Mouse (Mus musculus) spleen, postnatal 4 days (tissue): Measurements from ENCODE around the gene Olfr676.
"Not testable (repeated sequence)": the region's sequence is repeated elsewhere in the genome, so short reads cannot be mapped to it uniquely, and the experiment has no call there.

Experiments
- DNase-seq, 2 experiments: peaks; one replicate each; pipeline ENCODE4 v3.0.0; 2022; ENCODE audit warnings: low spot score in 2 of 2

Gene Olfr676

GRCm38 (mm10) chr7:105032398-105032797 lies at the start of gene Olfr676:
Olfr676 (plus strand) TSS chr7:105032698.
- DNase-seq, result no peak

GRCm38 (mm10) chr7:105001929-105002328 lies 30.6 kb upstream of the Olfr676 start, which contains the start of gene Olfr672:
Olfr672 (minus strand) TSS chr7:105002029.
- no peak for DNase-seq

- DNase-seq, result no peak
These were observed 10.0 kb upstream of the Olfr676 start for GRCm38 (mm10) chr7:105022530-105022929.

GRCm38 (mm10) chr7:105028360-105028759 lies 4.1 kb upstream of the Olfr676 start, which contains the start of gene Olfr675:
Olfr675 (minus strand) TSS chr7:105028460.
- DNase-seq, result no peak

GRCm38 (mm10) chr7:105033836-105034235 lies 1.3 kb downstream of the Olfr676 start:
- not testable (repeated sequence) for DNase-seq

GRCm38 (mm10) chr7:105058951-105059350 lies 26.5 kb downstream of the Olfr676 start:
- no peak for DNase-seq

GRCm38 (mm10) chr7:105064175-105064574 lies 31.7 kb downstream of the Olfr676 start, which contains the start of gene Olfr678:
Olfr678 (plus strand) TSS chr7:105064475.
- no peak for DNase-seq

GRCm38 (mm10) chr7:105080905-105081304 lies 48.4 kb downstream of the Olfr676 start, which contains the start of gene Olfr679:
Olfr679 (plus strand) TSS chr7:105081205.
- DNase-seq, result no peak
